Mouse (Mus musculus) left cerebral cortex, adult 2 months (tissue): Measurements from ENCODE around the gene Olfr629. TPM values are rescaled to one million over a fixed set of nuclear protein-coding genes. Genes with fewer than 3 reads are reported as not detected.
"Not testable (repeated sequence)": the region's sequence is repeated elsewhere in the genome, so short reads cannot be mapped to it uniquely, and the experiment has no call there.

Experiments used
- DNase-seq, 2 experiments: peaks; one replicate each; pipeline ENCODE4 v3.0.0; 2021 to 2022; ENCODE audit warnings: low spot score in 2 of 2, mixed read lengths in 1 of 2; ENCODE audit errors: extremely low spot score in 1 of 2
- H3K27ac ChIP-seq: fragments of 200-600 bp; 2 replicates; pipeline ENCODE4 v1.8.1; 2022
- H3K4me3 ChIP-seq: fragments of 200-600 bp; 2 replicates; pipeline ENCODE4 v1.8.1; 2022
- CTCF ChIP-seq: fragments of 200-600 bp; IDR thresholded peaks from 2 replicates; pipeline ENCODE4 v1.8.1; 2022; ENCODE audit warnings: antibody characterized with exemption, mild to moderate bottlenecking, moderate library complexity
- intact Hi-C: fragments of 180-260 bp; cut with DNase I; formaldehyde crosslinking; loops from one replicate; pipeline ENCODE4 v1.15.1; 2025
- long read RNA-seq, 2 experiments: library from polyadenylated mRNA; stranded (forward); transcript quantifications; one replicate each; pipeline ENCODE4 v2.0.0; 2021; ENCODE audit warnings: borderline mapping rate in 2 of 2
- total RNA-seq, 2 experiments: library from RNA; stranded (reverse); gene quantifications; 2 replicates each; pipeline ENCODE4 v1.2.3; 2021

Olfr629 gene
- not detected for total RNA-seq
- long read RNA-seq, experiment 1 = 0 reads
- long read RNA-seq, experiment 2 = 0 reads

DNA sequence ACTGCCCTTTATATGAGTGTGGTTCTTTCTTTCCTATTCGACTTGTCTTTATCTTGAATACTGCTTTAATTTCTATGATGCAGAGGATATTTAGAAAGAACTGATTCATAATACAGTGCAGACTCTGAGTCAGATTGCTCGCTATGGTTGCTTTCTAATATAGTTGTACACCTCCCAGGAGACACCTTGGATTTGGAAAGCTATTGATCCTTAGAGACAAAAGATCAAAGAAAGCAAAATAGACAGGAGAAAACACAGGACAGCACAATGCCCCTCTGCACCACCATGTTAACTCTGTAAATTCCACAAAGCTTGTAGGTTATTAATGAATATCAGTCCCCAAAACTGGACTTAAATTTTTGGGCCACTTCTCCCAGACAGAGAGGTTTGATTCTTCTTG is at the start of gene Olfr629:
Olfr629 (minus strand) TSS at position 101 of the 400 bp plus-strand sequence.
- DNase-seq = no peak
- intact Hi-C loops = no loop called here
- TF ChIP-seq CTCF = no peak
- Histone ChIP-seq H3K27ac (no peak within 1 kb of the TSS), H3K4me3 (no peak within 1 kb of the TSS)

DNA sequence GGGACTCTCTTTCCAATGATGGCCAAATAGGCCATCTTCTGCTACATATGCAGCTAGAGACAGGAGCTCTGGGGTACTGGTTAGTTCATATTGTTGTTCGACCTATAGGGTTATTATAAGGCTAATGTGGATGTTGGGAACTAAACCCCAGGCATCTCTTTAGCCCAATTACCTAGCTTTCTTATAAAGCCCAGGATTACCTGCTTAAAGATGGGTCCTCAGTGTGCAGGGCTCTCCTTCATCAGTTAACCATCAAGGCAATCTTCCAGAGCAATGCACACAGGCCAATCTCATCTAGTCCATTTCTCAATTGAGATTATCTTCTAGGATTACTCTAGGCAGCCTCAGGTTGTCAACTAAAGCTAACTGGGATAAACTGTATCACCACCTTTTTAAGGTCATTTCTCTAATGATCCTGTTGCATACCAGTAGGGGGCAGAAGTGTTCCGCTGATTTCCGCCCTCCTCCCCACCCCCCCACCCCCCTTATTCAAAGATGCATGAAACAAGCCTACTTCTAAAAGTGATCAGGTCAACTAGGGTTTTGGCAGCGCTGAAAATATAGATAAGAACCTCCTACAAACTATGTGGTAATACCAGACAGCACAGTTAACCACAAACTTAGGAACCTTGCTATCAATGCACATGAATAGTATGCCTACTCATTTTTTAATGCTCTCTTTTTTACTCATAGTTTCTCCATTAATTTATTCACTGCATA is 48.1 kb upstream of the Olfr629 start:
- Histone ChIP-seq H3K27ac (no peak overlapping the region), H3K4me3 (no peak overlapping the region)
- TF ChIP-seq CTCF = no peak; the same call in 1 of the 2 replicates
- DNase-seq = no peak
- intact Hi-C loops = no loop called here

DNA sequence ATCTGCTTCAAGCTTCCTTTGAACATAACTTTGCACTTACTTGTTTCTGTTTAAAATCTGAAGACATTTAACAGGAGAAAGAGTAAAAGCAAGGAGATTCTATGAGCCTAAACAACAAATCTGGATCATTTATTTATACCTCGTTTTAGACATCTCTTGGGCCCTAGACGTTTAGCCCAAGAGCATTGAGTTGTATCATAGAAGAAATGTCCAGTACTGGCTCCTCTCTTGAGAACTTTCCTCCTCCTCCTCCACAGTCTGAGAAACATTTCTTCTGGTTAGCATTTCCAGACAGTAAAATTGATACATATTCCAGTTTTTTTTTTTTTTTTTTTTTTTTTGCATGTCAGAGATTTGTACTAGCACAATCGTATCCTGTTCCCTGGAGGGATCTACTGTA is 47.0 kb upstream of the Olfr629 start, which contains the start of gene Olfr67:
Olfr67 (minus strand) TSS at position 101 of the 400 bp plus-strand sequence.
- intact Hi-C loops = no loop called here
- no peak within 1 kb of the TSS for H3K27ac ChIP-seq
- no peak for TF ChIP-seq CTCF
- no peak within 1 kb of the TSS for H3K4me3 ChIP-seq
- no peak for DNase-seq

DNA sequence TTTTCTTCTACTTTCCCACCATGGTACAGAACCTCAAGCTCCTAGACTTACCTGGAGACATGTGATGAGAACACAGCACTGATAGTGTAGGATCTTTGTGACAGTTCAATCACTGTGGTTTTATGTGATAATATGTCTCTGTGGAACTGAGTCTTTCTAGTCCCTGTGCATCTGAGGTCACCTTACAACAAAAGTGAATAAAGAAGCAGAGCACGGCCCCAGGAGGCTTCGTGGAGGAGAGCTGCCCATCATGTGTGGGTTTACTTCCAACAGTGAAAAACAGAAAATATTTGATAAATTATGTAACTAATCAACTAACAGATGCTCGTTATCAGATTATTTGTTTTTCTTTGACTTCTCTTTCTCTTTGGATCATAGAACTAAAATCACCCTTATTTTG is 34.9 kb upstream of the Olfr629 start, which contains the start of gene Olfr68:
Olfr68 (minus strand) TSS at position 101 of the 400 bp plus-strand sequence.
- intact Hi-C loops = no loop called here
- no peak for DNase-seq

DNA sequence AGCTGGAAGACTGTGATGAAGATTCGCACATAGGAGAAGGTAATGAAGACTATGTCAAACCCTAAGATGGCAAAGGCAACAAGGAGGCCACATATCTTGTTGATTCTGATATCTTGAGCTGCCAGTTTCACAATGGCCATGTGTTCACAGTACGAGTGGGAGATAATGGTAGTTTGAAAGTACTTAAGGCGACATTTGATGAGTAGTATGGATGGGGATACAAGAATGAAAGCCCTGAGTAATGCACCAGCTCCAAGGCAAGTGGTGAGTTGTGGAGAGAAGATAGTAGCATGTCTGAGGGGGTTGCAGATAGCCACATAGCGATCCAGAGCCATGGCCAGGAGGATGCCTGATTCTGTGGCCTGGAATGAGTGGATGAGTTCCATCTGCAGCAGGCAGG is 32.9 kb upstream of the Olfr629 start:
- H3K4me3 ChIP-seq, DNase-seq, intact Hi-C loops, H3K27ac ChIP-seq: not testable (repeated sequence)

More for the DNA sequence above, 34.9 kb upstream of the Olfr629 start, which contains the start of gene Olfr68:
- H3K4me3 ChIP-seq = no peak within 1 kb of the TSS
- TF ChIP-seq CTCF = no peak
- H3K27ac ChIP-seq = no peak within 1 kb of the TSS

DNA sequence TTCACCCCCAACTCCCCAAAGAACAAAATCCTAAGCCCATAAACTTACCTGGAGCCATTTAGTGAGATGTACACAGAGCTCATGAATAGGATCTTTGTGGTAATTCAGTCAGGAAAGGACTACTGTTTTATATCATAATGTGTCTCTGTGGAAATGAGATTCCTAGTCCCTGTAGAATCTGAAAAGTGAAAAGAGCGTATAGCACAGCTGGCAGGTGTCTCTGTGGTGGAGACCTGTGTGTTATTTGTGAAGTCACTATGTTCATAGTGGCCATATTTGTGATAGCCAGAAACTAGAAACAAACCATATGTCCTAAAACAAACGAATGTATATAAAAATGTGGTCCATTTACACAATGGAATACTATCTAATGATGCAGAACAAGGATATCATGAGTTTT is 26.8 kb upstream of the Olfr629 start, which contains the start of gene Olfr69:
Olfr69 (minus strand) TSS at position 101 of the 400 bp plus-strand sequence.
- intact Hi-C loops = no loop called here
- TF ChIP-seq CTCF = no peak
- DNase-seq = no peak

DNA sequence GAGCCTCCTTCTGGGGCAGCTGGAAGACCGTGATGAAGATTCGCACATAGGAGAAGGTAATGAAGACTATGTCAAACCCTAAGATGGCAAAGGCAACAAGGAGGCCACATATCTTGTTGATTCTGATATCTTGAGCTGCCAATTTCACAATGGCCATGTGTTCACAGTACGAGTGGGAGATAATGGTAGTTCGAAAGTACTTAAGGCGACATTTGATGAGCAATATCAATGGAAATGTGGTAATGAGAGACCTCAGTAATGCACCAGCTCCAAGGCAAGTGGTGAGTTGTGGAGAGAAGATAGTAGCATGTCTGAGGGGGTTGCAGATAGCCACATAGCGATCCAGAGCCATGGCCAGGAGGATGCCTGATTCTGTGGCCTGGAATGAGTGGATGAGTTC is 22.9 kb upstream of the Olfr629 start:
- not testable (repeated sequence) for H3K27ac ChIP-seq

More for the DNA sequence above, 26.8 kb upstream of the Olfr629 start, which contains the start of gene Olfr69:
- no peak within 1 kb of the TSS for H3K27ac ChIP-seq
- H3K4me3 ChIP-seq = no peak within 1 kb of the TSS

DNA sequence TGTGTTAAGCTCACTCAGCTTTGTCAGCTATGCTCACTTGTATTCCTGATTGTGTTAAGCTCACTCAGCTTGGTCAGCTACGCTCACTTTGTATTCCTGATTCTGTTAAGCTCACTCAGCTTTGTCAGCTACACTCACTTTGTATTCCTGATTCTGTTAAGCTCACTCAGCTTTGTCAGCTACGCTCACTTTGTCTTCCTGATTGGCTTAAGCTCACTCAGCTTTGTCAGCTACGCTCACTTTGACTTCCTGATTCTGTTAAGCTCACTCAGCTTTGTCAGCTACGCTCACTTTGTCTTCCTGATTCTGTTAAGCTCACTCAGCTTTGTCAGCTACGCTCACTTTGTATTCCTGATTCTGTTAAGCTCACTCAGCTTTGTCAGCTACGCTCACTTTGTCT is 17.5 kb upstream of the Olfr629 start:
- intact Hi-C loops, H3K4me3 ChIP-seq, DNase-seq, H3K27ac ChIP-seq: not testable (repeated sequence)

More for the DNA sequence above, 22.9 kb upstream of the Olfr629 start:
- DNase-seq, intact Hi-C loops, H3K4me3 ChIP-seq: not testable (repeated sequence)

DNA sequence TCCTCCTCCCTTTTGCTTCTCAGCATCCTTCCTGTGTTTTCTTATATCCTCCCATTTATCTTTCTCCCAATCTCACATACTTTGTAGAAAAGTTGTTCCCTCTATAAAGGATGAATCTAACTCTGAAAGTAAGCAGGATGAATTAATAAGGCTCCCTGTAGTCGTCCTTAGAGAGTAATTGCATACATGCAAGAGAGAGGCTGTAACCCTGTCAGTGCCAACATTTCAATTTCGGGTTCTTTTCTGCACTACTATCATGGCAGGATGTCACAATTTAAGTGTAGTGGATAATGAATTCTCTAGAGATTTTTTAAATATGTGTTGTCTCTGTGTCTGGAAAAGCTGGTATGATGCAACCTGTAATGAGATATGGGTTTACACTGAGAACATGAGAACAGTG is 12.5 kb upstream of the Olfr629 start, which contains the start of gene Olfr630:
Olfr630 (minus strand) TSS at position 101 of the 400 bp plus-strand sequence.
- Histone ChIP-seq H3K4me3 (no peak within 1 kb of the TSS), H3K27ac (no peak within 1 kb of the TSS)
- DNase-seq = no peak
- intact Hi-C loops = no loop called here
- TF ChIP-seq CTCF = no peak

DNA sequence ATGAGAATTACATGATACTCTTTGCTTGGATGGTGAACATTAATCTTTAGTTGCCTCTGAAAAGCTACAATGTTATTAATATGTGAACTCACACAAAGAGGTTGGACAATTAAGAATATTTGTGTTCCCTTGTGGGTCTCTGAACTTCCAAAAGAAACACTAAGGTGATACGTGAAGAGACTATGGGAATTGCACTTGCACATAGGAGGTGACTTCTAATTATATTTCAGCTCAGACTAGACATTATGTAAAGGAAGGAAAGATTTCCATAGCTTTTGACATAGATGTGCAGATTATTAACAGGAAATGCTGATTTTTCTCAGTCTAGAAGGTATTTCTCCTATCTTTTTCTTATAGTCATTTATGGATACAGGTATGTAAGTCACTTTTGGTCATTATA is 14.7 kb downstream of the Olfr629 start, which contains the start of gene Olfr628:
Olfr628 (plus strand) TSS at position 301 of the 400 bp plus-strand sequence.
- intact Hi-C loops = no loop called here

DNA sequence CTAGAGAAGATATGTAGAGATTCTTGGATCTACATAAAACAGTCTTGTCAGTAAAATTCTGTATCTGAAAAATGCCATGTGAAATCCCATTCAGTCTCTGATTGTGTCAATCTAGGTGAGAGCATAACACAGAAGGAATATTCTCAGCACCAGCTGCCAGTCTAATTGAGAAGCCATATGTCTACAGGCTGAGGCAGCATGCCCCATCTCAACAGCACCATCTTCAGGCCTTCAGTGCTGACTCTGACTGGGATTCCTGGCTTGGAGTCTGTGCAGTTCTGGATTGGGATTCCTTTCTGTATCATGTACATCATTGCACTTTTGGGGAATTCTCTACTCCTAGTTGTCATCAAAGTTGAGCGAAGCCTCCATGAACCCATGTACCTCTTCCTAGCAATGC is 28.3 kb downstream of the Olfr629 start:
- H3K4me3 ChIP-seq, intact Hi-C loops, H3K27ac ChIP-seq, DNase-seq: not testable (repeated sequence)

More for the DNA sequence above, 14.7 kb downstream of the Olfr629 start, which contains the start of gene Olfr628:
- Histone ChIP-seq H3K27ac (no peak within 1 kb of the TSS), H3K4me3 (no peak within 1 kb of the TSS)
- TF ChIP-seq CTCF = no peak
- DNase-seq = no peak

DNA sequence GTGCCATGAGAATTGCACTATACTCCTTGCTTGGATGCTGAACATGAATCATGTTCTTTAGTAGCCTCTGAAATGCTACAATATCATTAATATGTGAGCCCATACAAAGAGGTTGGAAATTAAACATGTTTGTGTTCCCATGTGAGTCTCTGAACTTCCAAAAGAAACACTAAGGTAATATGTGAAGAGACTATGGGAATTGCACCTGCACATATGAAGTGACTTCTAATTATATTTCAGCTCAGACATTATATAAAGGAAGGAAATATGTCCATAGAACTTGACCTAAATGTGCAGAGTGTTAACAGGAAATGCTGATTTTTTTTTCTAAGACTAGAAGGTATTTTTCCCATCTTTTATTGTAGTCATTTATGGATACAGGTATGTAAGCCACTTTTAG is 30.4 kb downstream of the Olfr629 start, which contains the start of gene Olfr243:
Olfr243 (plus strand) TSS at position 301 of the 400 bp plus-strand sequence.
- TF ChIP-seq CTCF = no peak

More for the DNA sequence above, 30.4 kb downstream of the Olfr629 start, which contains the start of gene Olfr243:
- DNase-seq = no peak
- no peak within 1 kb of the TSS for H3K27ac ChIP-seq
- H3K4me3 ChIP-seq = no peak within 1 kb of the TSS
- intact Hi-C loops = no loop called here
